Mouse (Mus musculus) kidney, embryonic 16.5 days (tissue): ENCODE measurements around the gene Spast. TPM values are rescaled to one million over a fixed set of nuclear protein-coding genes. Genes with fewer than 3 reads are reported as not detected.

Experiments
- ATAC-seq: fragments of 200-750 bp; cut with Nextera tagmentation; 2 replicates; pipeline ENCODE4 v1.8.0; 2017; ENCODE audit warnings: moderate TSS enrichment; ENCODE audit not compliant: low FRiP score, low TSS enrichment
- H3K27ac ChIP-seq: fragments of 300-500 bp; sonication (generic); 2 replicates; pipeline ENCODE4 v1.5.1; 2014; ENCODE audit warnings: low read length
- H3K27me3 ChIP-seq: fragments of 300-500 bp; sonication (generic); 2 replicates; pipeline ENCODE4 v1.6.1; 2014; ENCODE audit warnings: low read length, control low read depth, mixed read lengths; ENCODE audit not compliant: insufficient read depth
- H3K36me3 ChIP-seq: fragments of 300-500 bp; sonication (generic); 2 replicates; pipeline ENCODE4 v1.6.1; 2014; ENCODE audit warnings: low read length, control low read depth, mixed read lengths; ENCODE audit not compliant: insufficient read depth
- H3K4me1 ChIP-seq: fragments of 300-500 bp; sonication (generic); 2 replicates; pipeline ENCODE4 v1.6.1; 2014; ENCODE audit warnings: low read length, control low read depth, mixed read lengths; ENCODE audit not compliant: insufficient read depth
- H3K4me2 ChIP-seq: fragments of 300-500 bp; sonication (generic); replicated peaks from 2 replicates; pipeline ENCODE4 v1.6.1; 2014; ENCODE audit warnings: low read depth, low read length
- H3K4me3 ChIP-seq: fragments of 300-500 bp; sonication (generic); 2 replicates; pipeline ENCODE4 v1.5.1; 2014; ENCODE audit warnings: mild to moderate bottlenecking, low read length
- H3K9ac ChIP-seq: fragments of 300-500 bp; sonication (generic); replicated peaks from 2 replicates; pipeline ENCODE4 v1.6.1; 2014; ENCODE audit warnings: low read length
- H3K9me3 ChIP-seq: fragments of 300-500 bp; sonication (generic); 2 replicates; pipeline ENCODE4 v1.6.1; 2016; ENCODE audit warnings: low read length, control low read depth
- WGBS: fragments of 180-500 bp; shearing (Covaris S2); extraction: QIAGEN DNeasy Blood & Tissue Kit; methylation state at CpG from one replicate; pipeline ENCODE4 v1.1.7; 2014; 5-methylcytosine and 5-hydroxymethylcytosine counted together
- polyA plus RNA-seq: library from polyadenylated mRNA; unstranded; fragments of >200 nt; fragmentation: Nextera tagmentation; extraction: Ambion mirVana; gene quantifications from 2 replicates; pipeline ENCODE4 v1.2.1, GENCODE M21; 2015

Spast gene
- polyA plus RNA-seq, 1 experiment from 2014 or later = 9.7 TPM

DNA sequence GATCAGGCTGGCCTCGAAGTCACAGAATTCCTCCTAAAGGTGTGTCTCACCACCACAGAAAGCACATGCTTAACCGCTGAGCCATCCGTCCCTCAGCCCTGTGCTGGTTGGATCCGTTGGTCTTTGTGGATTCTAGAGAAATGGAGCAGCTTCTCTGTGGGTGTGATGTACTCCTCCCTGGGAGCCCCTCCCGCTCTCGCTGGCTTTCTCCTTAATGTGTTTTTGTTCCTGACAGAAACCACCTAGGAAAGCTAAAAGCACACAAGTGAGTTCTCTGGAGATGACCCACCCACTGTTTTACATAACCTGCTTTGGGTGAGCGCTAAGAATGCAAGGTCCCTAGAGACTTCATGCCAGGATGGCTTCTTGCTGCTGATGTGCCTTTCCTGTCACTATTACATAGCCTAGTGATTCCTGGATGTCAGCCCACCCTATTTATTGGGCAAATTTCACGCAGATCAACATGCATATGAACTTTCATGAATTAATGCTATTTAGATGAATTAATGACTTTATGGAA lies 78.1 kb downstream of the Spast start:
- peaks cover 52% of the 10 kb centered on the region for H3K36me3 ChIP-seq
- no peak for ATAC-seq
- H3K27me3 ChIP-seq = no peaks in the 10 kb centered on the region
- H3K9ac ChIP-seq = no peak overlapping the region
- H3K4me1 ChIP-seq = no peaks in the 10 kb centered on the region
- WGBS = 90% methylated on average over 8 of the region's 8 CpGs
- H3K4me3 ChIP-seq = no peak overlapping the region
- H3K9me3 ChIP-seq = no peaks in the 10 kb centered on the region
- H3K27ac ChIP-seq = no peak overlapping the region
- H3K4me2 ChIP-seq = no peak overlapping the region

GRCm38 (mm10) chr17:74418171-74418570 lies 79.4 kb downstream of the Spast start:
- Histone ChIP-seq H3K9ac (no peak overlapping the region), H3K4me2 (no peak overlapping the region), H3K36me3 (peaks cover 52% of the 10 kb centered on the region), H3K9me3 (no peaks in the 10 kb centered on the region), H3K4me1 (no peaks in the 10 kb centered on the region), H3K4me3 (no peak overlapping the region), H3K27me3 (no peaks in the 10 kb centered on the region), H3K27ac (no peak overlapping the region)
- 48% methylated on average over 4 of the region's 4 CpGs for WGBS
- ATAC-seq = no peak

DNA sequence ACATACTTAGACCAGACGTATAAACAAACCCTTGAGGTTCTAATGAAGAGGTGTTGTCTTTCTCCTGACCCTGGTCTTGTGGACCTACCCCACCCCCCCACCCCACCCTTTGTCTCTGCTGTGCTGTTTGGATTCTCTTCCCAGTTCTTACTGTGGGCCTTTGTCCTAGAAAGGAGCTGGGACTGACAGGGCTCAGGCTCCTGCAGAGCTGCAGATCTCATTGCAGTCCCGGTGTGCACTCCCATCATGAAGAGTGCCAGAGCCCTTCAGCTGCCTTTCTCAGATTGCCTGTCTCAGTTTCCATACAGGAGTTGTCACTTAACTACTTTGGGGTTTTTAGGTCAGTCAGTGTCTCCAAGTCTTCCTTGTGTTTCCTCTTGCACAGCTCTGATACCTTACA lies 81.9 kb downstream of the Spast start:
- no peak overlapping the region for H3K4me3 ChIP-seq
- 95% methylated on average over 2 of the region's 2 CpGs for WGBS
- ATAC-seq = no peak
- no peak overlapping the region for H3K27ac ChIP-seq
- no peak overlapping the region for H3K9ac ChIP-seq
- no peaks in the 10 kb centered on the region for H3K9me3 ChIP-seq
- no peaks in the 10 kb centered on the region for H3K27me3 ChIP-seq
- no peaks in the 10 kb centered on the region for H3K4me1 ChIP-seq
- peaks cover 40% of the 10 kb centered on the region for H3K36me3 ChIP-seq
- H3K4me2 ChIP-seq = no peak overlapping the region

DNA sequence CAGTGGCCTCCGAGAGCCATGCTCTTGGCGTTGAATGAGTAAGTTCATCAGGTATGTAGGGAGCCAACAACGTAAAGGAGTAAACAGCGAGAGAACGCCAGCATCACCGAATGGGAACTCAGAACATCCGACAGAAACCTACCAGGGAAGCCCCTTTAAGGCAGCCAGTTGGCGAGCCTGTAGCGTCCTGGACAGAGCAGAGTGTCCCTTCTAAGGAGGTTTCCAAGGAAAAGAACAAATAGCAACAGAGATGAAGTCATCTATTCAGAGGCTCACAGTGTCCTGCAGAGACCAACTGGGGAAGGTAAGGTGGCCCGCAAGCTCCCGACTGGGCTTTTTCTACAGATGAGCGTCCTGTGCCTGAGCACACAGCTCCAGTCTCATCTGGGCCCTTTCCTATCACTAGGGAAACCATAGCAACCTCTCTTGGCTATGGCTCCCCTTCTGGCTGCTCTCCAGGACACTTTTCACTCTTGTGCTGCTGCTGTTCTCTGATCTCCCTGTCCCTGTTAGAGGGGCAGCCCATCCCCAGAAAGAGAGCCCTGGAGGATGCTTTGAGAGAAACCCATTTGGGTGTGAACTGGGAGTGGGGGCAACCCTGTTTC lies 85.7 kb downstream of the Spast start:
- ATAC-seq = no peak
- H3K36me3 ChIP-seq = peaks cover 45% of the 10 kb centered on the region

GRCm38 (mm10) chr17:74430074-74430473 lies 91.3 kb downstream of the Spast start:
- Histone ChIP-seq H3K4me3 (no peak overlapping the region), H3K9ac (no peak overlapping the region), H3K27ac (no peak overlapping the region), H3K36me3 (peaks cover 19% of the 10 kb centered on the region), H3K9me3 (no peaks in the 10 kb centered on the region), H3K4me2 (no peak overlapping the region), H3K4me1 (no peaks in the 10 kb centered on the region), H3K27me3 (no peaks in the 10 kb centered on the region)
- ATAC-seq = no peak
- 87% methylated on average over 8 of the region's 8 CpGs for WGBS

More for the DNA sequence above, 85.7 kb downstream of the Spast start:
- Histone ChIP-seq H3K4me2 (no peak overlapping the region), H3K27ac (no peak overlapping the region), H3K27me3 (no peaks in the 10 kb centered on the region), H3K9ac (no peak overlapping the region), H3K9me3 (no peaks in the 10 kb centered on the region), H3K4me1 (no peaks in the 10 kb centered on the region), H3K4me3 (no peak overlapping the region)
- WGBS = 93% methylated on average over 12 of the region's 12 CpGs

DNA sequence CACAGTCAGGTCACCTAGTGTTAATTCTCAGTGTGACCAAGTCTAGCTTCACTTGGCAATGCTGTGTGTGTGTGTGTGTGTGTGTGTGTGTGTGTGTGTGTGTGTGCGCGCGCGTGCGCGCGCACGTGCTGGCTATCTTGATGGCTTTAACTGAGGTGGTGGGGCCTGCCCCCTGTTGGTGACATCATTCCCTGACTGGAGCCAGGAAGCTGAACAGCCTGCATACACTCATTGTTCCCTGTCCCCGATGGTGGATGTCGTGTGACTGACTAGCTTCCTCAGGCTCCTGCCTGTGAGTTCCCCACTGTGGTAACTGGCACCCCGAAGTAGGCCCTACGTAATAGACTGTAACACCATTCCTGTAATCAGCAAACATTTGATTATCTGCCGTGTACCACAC lies 92.7 kb downstream of the Spast start:
- H3K4me3 ChIP-seq = no peak overlapping the region
- no peak overlapping the region for H3K9ac ChIP-seq
- peaks cover 17% of the 10 kb centered on the region for H3K36me3 ChIP-seq
- no peaks in the 10 kb centered on the region for H3K9me3 ChIP-seq
- H3K27me3 ChIP-seq = no peaks in the 10 kb centered on the region
- no peak overlapping the region for H3K27ac ChIP-seq
- H3K4me1 ChIP-seq = no peaks in the 10 kb centered on the region
- WGBS = 77% methylated on average over 13 of the region's 13 CpGs
- no peak for ATAC-seq
- no peak overlapping the region for H3K4me2 ChIP-seq

- Histone ChIP-seq H3K9me3 (no peaks in the 10 kb centered on the region), H3K4me1 (no peaks in the 10 kb centered on the region), H3K9ac (no peak overlapping the region), H3K4me2 (no peak overlapping the region), H3K27me3 (no peaks in the 10 kb centered on the region), H3K27ac (no peak overlapping the region), H3K36me3 (0 out of 2 replicates have a peak, but pooled peaks cover 7% of the 10 kb centered on the region), H3K4me3 (no peak overlapping the region)
- 86% methylated on average over 5 of the region's 5 CpGs for whole genome bisulfite sequencing
- ATAC-seq = no peak
Observed at GRCm38 (mm10) chr17:74432631-74433030, 93.8 kb downstream of the Spast start.

GRCm38 (mm10) chr17:74437762-74438161 lies 99.0 kb downstream of the Spast start:
- Histone ChIP-seq H3K27ac (no peak overlapping the region), H3K4me3 (no peak overlapping the region), H3K9me3 (no peaks in the 10 kb centered on the region), H3K4me2 (no peak overlapping the region), H3K27me3 (no peaks in the 10 kb centered on the region), H3K4me1 (no peaks in the 10 kb centered on the region), H3K9ac (no peak overlapping the region), H3K36me3 (no peaks in the 10 kb centered on the region)
- whole genome bisulfite sequencing = 78% methylated on average over 9 of the region's 9 CpGs
- ATAC-seq = no peak

GRCm38 (mm10) chr17:74440486-74440885 lies 101.7 kb downstream of the Spast start:
- H3K36me3 ChIP-seq = no peaks in the 10 kb centered on the region
- H3K4me3 ChIP-seq = no peak overlapping the region
- no peak for ATAC-seq
- H3K27ac ChIP-seq = no peak overlapping the region
- H3K4me2 ChIP-seq = no peak overlapping the region
- no peaks in the 10 kb centered on the region for H3K4me1 ChIP-seq
- 68% methylated on average over 5 of the region's 5 CpGs for WGBS
- H3K27me3 ChIP-seq = no peaks in the 10 kb centered on the region
- no peak overlapping the region for H3K9ac ChIP-seq
- no peaks in the 10 kb centered on the region for H3K9me3 ChIP-seq
